Mouse (Mus musculus) liver, postnatal 0 days (tissue): Measurements from ENCODE around the gene Homer3.

Experiments used
- CTCF ChIP-seq: sonication (generic); IDR thresholded peaks from 2 replicates; pipeline ENCODE4 v1.5.1; 2016; ENCODE audit warnings: antibody characterized with exemption, low read depth
- EP300 ChIP-seq: IDR thresholded peaks from 2 replicates; pipeline ENCODE4 v1.6.1; 2016; ENCODE audit warnings: antibody characterized with exemption, low read depth, mild to moderate bottlenecking

DNA sequence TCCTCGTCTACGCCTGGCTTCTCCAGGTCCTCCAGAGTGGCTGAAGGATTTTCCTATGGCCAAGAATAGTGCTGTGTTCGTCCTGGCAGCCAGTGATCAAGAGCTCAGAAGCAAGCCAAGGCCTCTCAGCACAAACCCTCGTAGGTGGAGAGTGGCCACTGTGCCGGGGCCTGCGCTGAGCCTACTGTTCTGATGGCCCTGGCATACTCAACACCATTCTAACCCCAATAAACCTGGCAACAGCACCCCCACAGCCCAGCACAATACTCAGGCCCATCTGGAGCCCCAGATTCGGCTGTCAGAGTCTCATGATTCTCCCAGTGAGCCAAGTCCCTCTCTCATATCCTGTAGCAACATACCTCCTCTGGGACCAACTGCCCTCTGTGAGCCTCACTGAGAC lies 58.0 kb downstream of the Homer3 start:
- TF ChIP-seq CTCF (no peak), EP300 (no peak)
